8 mouse cellular contexts compared by ENCODE assay signal in the genomic region with DNA sequence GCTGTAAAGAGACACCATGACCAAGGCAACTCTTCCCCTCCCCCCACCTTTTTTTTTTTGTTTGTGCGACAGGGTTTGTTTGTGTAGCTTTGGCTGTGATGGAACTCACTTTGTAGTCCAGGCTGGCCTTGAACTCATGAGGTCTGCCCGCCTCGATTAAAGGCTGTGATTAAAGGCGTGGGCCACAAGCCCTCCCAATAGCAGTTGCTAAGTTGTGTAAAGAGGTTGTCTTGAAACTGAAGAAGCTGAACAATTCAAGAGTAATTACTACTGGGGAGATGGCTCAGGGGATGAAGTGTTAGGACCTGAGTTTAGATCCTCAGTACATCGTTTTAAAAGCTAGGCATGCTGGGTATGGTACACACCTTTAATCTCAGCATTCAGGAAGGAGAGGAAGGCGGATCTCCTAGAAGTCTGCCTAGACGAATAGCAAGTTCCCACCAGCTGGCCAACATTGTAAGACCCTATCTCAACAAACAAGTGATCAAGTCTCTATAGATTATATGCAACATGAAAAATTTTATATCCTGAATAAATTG. TPM values are rescaled to one million over a fixed set of nuclear protein-coding genes. Genes with fewer than 3 reads are reported as not detected.
DNase-seq lines count a peak whose midpoint lies in the region; ATAC-seq and TF ChIP-seq lines count a peak whose summit lies in the region.

No protein-coding gene starts in this region.

- H3K4me1 ChIP-seq in CH12.LX (ENCODE audit: control insufficient read depth in 1 of 2, insufficient read depth in 2 of 2): peaks cover 0 to 22% of the 10 kb centered on the region in 2 experiments; a peak in 2 of 4 replicates
- H3K4me1 ChIP-seq in forebrain, embryonic 14.5 days (ENCODE audit: control insufficient read depth, insufficient read depth, low read length): peaks cover 7% of the 10 kb centered on the region
- peaks cover 34% of the 10 kb centered on the region for H3K4me1 ChIP-seq in liver, embryonic 12.5 days

- H3K27ac ChIP-seq in CH12.LX (ENCODE audit: insufficient read depth, low read depth): no peak overlapping the region
- H3K27ac ChIP-seq in forebrain, embryonic 14.5 days (ENCODE audit: low read depth, low read length): peak overlapping the region; percentile 61; the same call in 1 of the 2 replicates
- H3K27ac ChIP-seq in liver, embryonic 12.5 days: peak overlapping the region; percentile 50; the same call in 1 of the 2 replicates

- peak overlapping the region; percentile 62; the same call in 1 of the 2 replicates for H3K9ac ChIP-seq in CH12.LX (ENCODE audit: insufficient read depth, low read depth)
- peak overlapping the region; percentile 79 for H3K9ac ChIP-seq in forebrain, embryonic 14.5 days (ENCODE audit: low read length)
- H3K9ac ChIP-seq in liver, embryonic 12.5 days: peak overlapping the region; percentile 80

- TF ChIP-seq RAD21 in CH12.LX (IDR thresholded peaks at IDR 0.05; ENCODE audit: low read depth, low read length): no peak

- dilution Hi-C loops in CH12.LX (cut with MboI; ENCODE audit: extremely low pct_ligation_motif_present, extremely low pct_unique_long_range_greater_than_20kb, low sequenced_read_pairs): no loop called here

- TF ChIP-seq POLR2A in CH12.LX (IDR thresholded peaks at IDR 0.05; ENCODE audit: low read depth, low read length): no peak

- peaks cover 29 to 32% of the 10 kb centered on the region in 2 experiments for H3K36me3 ChIP-seq in CH12.LX (replicated peaks in 1 of 2; ENCODE audit: control insufficient read depth in 1 of 2, insufficient read depth in 1 of 2, low read length in 1 of 2)
- peaks cover 34% of the 10 kb centered on the region for H3K36me3 ChIP-seq in forebrain, embryonic 14.5 days (ENCODE audit: control insufficient read depth, insufficient read depth, low read length)
- H3K36me3 ChIP-seq in liver, embryonic 12.5 days: peaks cover 33% of the 10 kb centered on the region

- no peak for TF ChIP-seq EP300 in CH12.LX (IDR thresholded peaks at IDR 0.05; ENCODE audit: low read length)

- in situ Hi-C loops in CH12.LX (cut with MboI; ENCODE audit: low pct_ligation_motif_present, low pct_unique_long_range_greater_than_20kb, low sequenced_read_pairs): loop anchor here (5.0 kb wide), 1 partner anchor 53 kb away; no protein-coding TSS in a partner anchor

- peaks cover 8% of the 10 kb centered on the region; the same call in 1 of the 2 replicates for H3K79me2 ChIP-seq in CH12.LX (replicated peaks; ENCODE audit: control insufficient read depth, extremely low read depth, insufficient read depth, poor library complexity, severe bottlenecking)

- TF ChIP-seq CTCF in CH12.LX (conservative IDR thresholded peaks at IDR 0.05 in 1 of 2, IDR thresholded peaks at IDR 0.05 in 1 of 2; ENCODE audit: low read depth in 2 of 2, low read length in 2 of 2): no peak

- H3K4me2 ChIP-seq in CH12.LX (ENCODE audit: insufficient read depth, low read depth, poor library complexity, severe bottlenecking): peak overlapping the region; percentile 48; the same call in 1 of the 2 replicates
- peak overlapping the region; percentile 50 for H3K4me2 ChIP-seq in forebrain, embryonic 14.5 days (ENCODE audit: low read length)
- H3K4me2 ChIP-seq in liver, embryonic 12.5 days: peak overlapping the region; percentile 81

- DNase-seq in cerebellum, adult 9-11 months: peak; percentile 42
- DNase-seq in cerebellum, adult 18-20 months: no peak
- no peak for DNase-seq in CH12.LX (ENCODE audit: extremely low read depth)
- DNase-seq in forebrain, embryonic 14.5 days (ENCODE audit: low spot score): no peak
- DNase-seq in right cerebral cortex, adult 2 months (ENCODE audit: low spot score in 2 of 2): no peak
- no peak for DNase-seq in layer of hippocampus, adult 8-10 months (ENCODE audit: low spot score in 2 of 2)
- DNase-seq in yolk sac, embryonic 10.5 days (ENCODE audit: low spot score): no peak

- no peaks in the 10 kb centered on the region for H3K27me3 ChIP-seq in CH12.LX (replicated peaks)
- H3K27me3 ChIP-seq in forebrain, embryonic 14.5 days (replicated peaks; ENCODE audit: control insufficient read depth, insufficient read depth, low read length): no peaks in the 10 kb centered on the region
- no peaks in the 10 kb centered on the region for H3K27me3 ChIP-seq in liver, embryonic 12.5 days (replicated peaks)

- 68% methylated on average over 7 of the region's 7 CpGs for whole genome bisulfite sequencing in forebrain, embryonic 14.5 days
- WGBS in liver, embryonic 12.5 days (ENCODE audit: insufficient replicate concordance): 64% methylated on average over 7 of the region's 7 CpGs

- no peaks in the 10 kb centered on the region for H3K9me3 ChIP-seq in CH12.LX (replicated peaks; ENCODE audit: low read length)
- no peaks in the 10 kb centered on the region for H3K9me3 ChIP-seq in forebrain, embryonic 14.5 days (replicated peaks; ENCODE audit: control insufficient read depth, low read length)
- H3K9me3 ChIP-seq in liver, embryonic 12.5 days (replicated peaks): no peaks in the 10 kb centered on the region

- peak overlapping the region in 2 of 3 experiments; percentile 54 to 90 for H3K4me3 ChIP-seq in CH12.LX (replicated peaks in 1 of 3; ENCODE audit: low read depth in 2 of 3, low read length in 2 of 3, poor library complexity in 1 of 3)
- peak overlapping the region; percentile 72; the same call in 1 of the 2 replicates for H3K4me3 ChIP-seq in forebrain, embryonic 14.5 days (ENCODE audit: low read depth, low read length)
- peak overlapping the region; percentile 75 for H3K4me3 ChIP-seq in liver, embryonic 12.5 days

- ATAC-seq in forebrain, embryonic 14.5 days: peak; percentile 13; the same call in 1 of the 2 replicates
- no peak for ATAC-seq in liver, embryonic 12.5 days

TF ChIP-seq in CH12.LX, 34 proteins besides CTCF, POLR2A, EP300 and RAD21:
- no peak for TF ChIP-seq UBTF (IDR thresholded peaks at IDR 0.05; ENCODE audit: low read depth, low read length)
- TF ChIP-seq CHD2 (IDR thresholded peaks at IDR 0.05; ENCODE audit: low read length): peak; percentile 48

RNA-seq across cellular contexts. Expression of gene Cops6, which starts 0.6 kb away (rescaled TPM):
- total RNA-seq in CH12.LX (2012; rRNA removed) (78.4 and 80.6 TPM in 2 replicates), CH12.LX (2014; rRNA removed) (86.4 and 88.4 TPM in 2 replicates)
- 205 and 210 TPM in 2 replicates for polyA plus RNA-seq in CH12.LX (2012; ENCODE audit: insufficient read length, low read depth)
- 249 and 270 TPM in 2 replicates for polyA plus RNA-seq in forebrain, embryonic 14.5 days (2014; fragmentation: Nextera tagmentation; extraction: Ambion mirVana)
- 181 and 191 TPM in 2 replicates for polyA plus RNA-seq in liver, embryonic 12.5 days (2016; fragmentation: Nextera tagmentation; extraction: Ambion mirVana)
- 100 to 1,000 TPM; 132 to 137 (median 134) TPM for total RNA-seq in layer of hippocampus, adult 8-10 months (2022)

RNA-seq across cellular contexts. Expression of gene Zfp113, which starts 4.7 kb away (rescaled TPM):
- total RNA-seq in CH12.LX (2012; rRNA removed): 5.2 and 5.8 TPM in 2 replicates
- total RNA-seq in CH12.LX (2014; rRNA removed): 5.5 and 7.0 TPM in 2 replicates
- 4.1 and 4.4 TPM in 2 replicates for polyA plus RNA-seq in CH12.LX (2012; ENCODE audit: insufficient read length, low read depth)
- polyA plus RNA-seq in forebrain, embryonic 14.5 days (2014; fragmentation: Nextera tagmentation; extraction: Ambion mirVana): 21.8 and 24.3 TPM in 2 replicates
- polyA plus RNA-seq in liver, embryonic 12.5 days (2016; fragmentation: Nextera tagmentation; extraction: Ambion mirVana): 4.8 and 5.7 TPM in 2 replicates
- 10 to 100 TPM; 10.1 to 14.6 (median 13.2) TPM for total RNA-seq in layer of hippocampus, adult 8-10 months (2022)

RNA-seq across cellular contexts. Expression of gene Ap4m1, which starts 11.5 kb away (rescaled TPM):
- 16.7 and 17.4 TPM in 2 replicates for total RNA-seq in CH12.LX (2012; rRNA removed)
- 20.4 and 21.5 TPM in 2 replicates for total RNA-seq in CH12.LX (2014; rRNA removed)
- 26.3 and 27.5 TPM in 2 replicates for polyA plus RNA-seq in CH12.LX (2012; ENCODE audit: insufficient read length, low read depth)
- polyA plus RNA-seq in forebrain, embryonic 14.5 days (2014; fragmentation: Nextera tagmentation; extraction: Ambion mirVana): 16.4 and 17.0 TPM in 2 replicates
- 7.9 and 8.3 TPM in 2 replicates for polyA plus RNA-seq in liver, embryonic 12.5 days (2016; fragmentation: Nextera tagmentation; extraction: Ambion mirVana)
- total RNA-seq in layer of hippocampus, adult 8-10 months (2022): 10 to 100 TPM; 24.7 to 32.5 (median 28.9) TPM

RNA-seq across cellular contexts. Expression of gene Mcm7, which starts 11.9 kb away (rescaled TPM):
- total RNA-seq in CH12.LX (2012; rRNA removed) (146 and 193 TPM in 2 replicates), CH12.LX (2014; rRNA removed) (206 and 209 TPM in 2 replicates)
- 267 and 277 TPM in 2 replicates for polyA plus RNA-seq in CH12.LX (2012; ENCODE audit: insufficient read length, low read depth)
- 176 and 181 TPM in 2 replicates for polyA plus RNA-seq in forebrain, embryonic 14.5 days (2014; fragmentation: Nextera tagmentation; extraction: Ambion mirVana)
- 268 and 271 TPM in 2 replicates for polyA plus RNA-seq in liver, embryonic 12.5 days (2016; fragmentation: Nextera tagmentation; extraction: Ambion mirVana)
- 10 to 100 TPM; 14.1 to 17.9 (median 16.0) TPM for total RNA-seq in layer of hippocampus, adult 8-10 months (2022)

RNA-seq across cellular contexts. Expression of gene Taf6, which starts 27.0 kb away (rescaled TPM):
- 60.9 and 62.1 TPM in 2 replicates for total RNA-seq in CH12.LX (2012; rRNA removed)
- total RNA-seq in CH12.LX (2014; rRNA removed): 59.8 and 60.2 TPM in 2 replicates
- polyA plus RNA-seq in CH12.LX (2012; ENCODE audit: insufficient read length, low read depth): 56.8 and 61.5 TPM in 2 replicates
- 95.4 and 96.5 TPM in 2 replicates for polyA plus RNA-seq in forebrain, embryonic 14.5 days (2014; fragmentation: Nextera tagmentation; extraction: Ambion mirVana)
- 58.0 and 58.2 TPM in 2 replicates for polyA plus RNA-seq in liver, embryonic 12.5 days (2016; fragmentation: Nextera tagmentation; extraction: Ambion mirVana)
- 10 to 100 TPM; 37.9 to 42.7 (median 39.1) TPM for total RNA-seq in layer of hippocampus, adult 8-10 months (2022)
